Mouse (Mus musculus) E14TG2a.4 (cell line): Measurements from ENCODE around the gene Lce1m.

Experiments used
- CTCF ChIP-seq: conservative IDR thresholded peaks from 2 replicates; pipeline ENCODE4 v1.5.1; 2014; ENCODE audit warnings: low read length
- POU5F1 ChIP-seq: IDR thresholded peaks from 2 replicates; pipeline ENCODE4 v1.6.1; 2014; ENCODE audit warnings: low read length, borderline replicate concordance

GRCm38 (mm10) chr3:92991926-92992325 is 26.9 kb downstream of the Lce1m start, which contains the start of gene Lce3f:
- no peak for TF ChIP-seq CTCF
- no peak for TF ChIP-seq POU5F1
